Mouse (Mus musculus) mammary gland, adult 2 months (tissue): ENCODE results near the gene Usf1. TPM values are rescaled to one million over a fixed set of nuclear protein-coding genes. Genes with fewer than 3 reads are reported as not detected.

Experiments used
- polyA plus RNA-seq: library from polyadenylated mRNA; depleted of rRNA; stranded (reverse); fragments of >200 nt; gene quantifications from 2 replicates; pipeline ENCODE4 v1.2.3, GENCODE M21; 2012; ENCODE audit warnings: low replicate concordance; rRNA removed

Gene Usf1
- 90.8 and 91.2 TPM in 2 replicates for polyA plus RNA-seq

DNA sequence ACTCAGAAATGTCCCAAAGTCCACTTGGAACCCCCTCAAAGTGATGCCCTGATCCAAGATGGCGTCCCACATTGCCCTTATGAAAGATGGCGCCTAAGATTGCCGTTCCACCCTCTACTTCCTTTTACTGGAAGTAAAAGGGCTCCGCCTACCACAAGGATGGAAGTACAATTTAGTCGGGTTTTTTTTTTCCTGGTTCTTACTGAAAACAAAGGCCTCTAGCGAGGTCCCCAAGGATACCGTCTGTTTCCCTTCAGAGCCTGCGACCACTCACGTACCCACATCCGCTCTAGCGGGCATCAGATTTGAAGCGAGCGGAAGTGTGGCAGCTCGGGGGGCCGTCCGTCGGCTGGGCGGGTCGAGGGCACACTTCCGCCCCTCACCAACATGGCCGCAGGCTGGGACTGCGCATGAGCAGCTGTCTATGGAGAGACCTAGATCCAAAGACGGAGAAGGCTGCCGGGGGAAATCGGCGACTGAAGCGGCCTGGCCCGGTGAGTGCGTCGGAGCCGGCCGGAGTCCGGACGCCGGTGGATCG is at the start of gene Usf1:
TSS of gene Usf1 (plus strand) at position 367 of the 538 bp plus-strand sequence.

DNA sequence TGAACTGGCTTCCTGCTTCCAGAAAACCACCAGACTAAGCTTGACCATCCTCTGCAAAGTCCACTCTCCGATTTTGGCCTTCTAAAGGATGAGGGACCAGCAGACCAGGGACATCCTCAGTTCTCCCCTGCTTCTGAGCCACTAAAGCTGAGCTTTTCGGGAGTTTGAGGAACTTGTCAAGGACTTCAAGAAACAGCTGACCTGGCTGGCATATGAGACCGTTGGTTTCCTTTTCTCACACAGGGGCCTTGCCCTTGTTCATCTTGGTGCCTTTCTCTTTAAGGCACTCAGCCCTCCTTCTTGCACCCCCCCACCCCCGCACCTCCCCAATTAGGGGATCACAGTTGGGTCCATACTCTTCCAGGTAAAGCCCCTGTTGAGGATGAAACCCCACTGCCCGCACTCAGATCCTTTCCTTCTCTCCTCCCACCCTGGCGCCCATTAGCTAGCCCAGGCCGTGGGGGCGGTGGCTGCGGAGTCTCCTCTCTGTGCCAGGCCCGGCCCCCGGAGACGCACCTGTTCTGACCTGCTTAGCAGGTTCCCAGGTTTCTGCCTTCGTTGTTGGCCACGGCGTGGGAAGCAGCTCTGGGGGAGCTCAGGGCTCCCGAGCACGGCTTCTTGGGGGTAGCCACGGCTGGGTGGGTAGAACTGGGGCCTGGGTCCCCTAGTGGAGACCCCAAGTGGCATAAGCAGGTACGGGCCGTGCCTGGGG is 41.1 kb upstream of the Usf1 start, which contains the start of gene Nectin4:
TSS of gene Nectin4 (plus strand) at position 255 of the 712 bp plus-strand sequence.

DNA sequence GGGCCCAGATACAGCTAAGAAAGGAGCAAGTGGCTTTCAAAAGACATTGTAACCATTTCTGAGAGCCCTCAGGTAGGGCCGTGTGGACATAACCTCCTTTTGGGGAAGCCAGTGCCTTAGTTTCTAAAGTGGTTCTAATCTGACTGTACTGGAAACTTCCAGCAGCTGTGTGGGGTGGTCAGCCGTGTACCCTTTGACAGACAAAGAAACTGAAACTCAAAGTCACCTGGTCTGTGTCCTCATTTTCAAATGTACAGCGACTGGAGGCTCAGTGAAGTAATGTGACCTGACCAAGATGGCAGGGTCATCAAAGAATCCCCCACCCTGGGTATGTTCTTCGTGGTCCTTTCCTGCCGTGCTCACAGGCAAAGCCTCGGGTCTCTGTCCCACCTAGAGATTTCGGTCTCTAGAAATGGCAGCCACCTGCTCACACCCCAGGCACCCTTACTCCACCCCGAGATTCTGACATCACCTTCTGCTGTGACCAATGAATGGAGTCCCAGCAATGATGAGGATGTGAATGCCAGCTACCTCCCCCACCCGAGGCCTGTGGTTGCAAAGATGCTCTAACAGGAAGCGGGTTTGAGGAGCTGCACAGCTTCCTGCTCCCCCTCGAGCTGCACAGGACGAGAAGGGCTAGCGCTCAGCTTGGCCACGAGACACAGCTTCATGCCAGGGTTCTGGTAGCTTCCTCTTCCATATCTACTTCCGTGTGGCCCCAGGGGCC is 22.6 kb upstream of the Usf1 start, which contains the start of gene Arhgap30:
TSS of gene Arhgap30 (plus strand) at position 579 of the 727 bp plus-strand sequence.

DNA sequence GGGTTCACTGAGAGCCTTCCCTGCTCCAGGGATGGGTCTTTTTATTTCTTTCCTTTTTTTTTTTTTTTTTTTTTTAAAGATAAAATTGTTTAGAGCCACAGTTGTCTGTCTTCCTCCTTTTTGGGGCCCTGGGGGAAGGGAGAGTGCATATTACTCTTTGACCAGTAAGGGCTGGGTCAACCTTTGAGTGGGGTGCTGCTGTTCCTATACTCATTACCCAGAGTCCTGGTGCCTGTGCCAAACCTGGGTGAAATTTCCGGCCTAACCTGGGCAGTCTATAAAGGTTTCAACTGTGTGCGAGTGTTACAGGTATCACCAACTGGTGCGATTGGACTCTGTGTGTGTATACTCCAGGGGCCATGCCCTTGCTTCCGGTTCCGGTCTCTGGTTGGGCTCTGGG is 7.5 kb downstream of the Usf1 start, which contains the start of gene Tstd1:
TSS of gene Tstd1 (plus strand) at position 213 of the 400 bp plus-strand sequence.

DNA sequence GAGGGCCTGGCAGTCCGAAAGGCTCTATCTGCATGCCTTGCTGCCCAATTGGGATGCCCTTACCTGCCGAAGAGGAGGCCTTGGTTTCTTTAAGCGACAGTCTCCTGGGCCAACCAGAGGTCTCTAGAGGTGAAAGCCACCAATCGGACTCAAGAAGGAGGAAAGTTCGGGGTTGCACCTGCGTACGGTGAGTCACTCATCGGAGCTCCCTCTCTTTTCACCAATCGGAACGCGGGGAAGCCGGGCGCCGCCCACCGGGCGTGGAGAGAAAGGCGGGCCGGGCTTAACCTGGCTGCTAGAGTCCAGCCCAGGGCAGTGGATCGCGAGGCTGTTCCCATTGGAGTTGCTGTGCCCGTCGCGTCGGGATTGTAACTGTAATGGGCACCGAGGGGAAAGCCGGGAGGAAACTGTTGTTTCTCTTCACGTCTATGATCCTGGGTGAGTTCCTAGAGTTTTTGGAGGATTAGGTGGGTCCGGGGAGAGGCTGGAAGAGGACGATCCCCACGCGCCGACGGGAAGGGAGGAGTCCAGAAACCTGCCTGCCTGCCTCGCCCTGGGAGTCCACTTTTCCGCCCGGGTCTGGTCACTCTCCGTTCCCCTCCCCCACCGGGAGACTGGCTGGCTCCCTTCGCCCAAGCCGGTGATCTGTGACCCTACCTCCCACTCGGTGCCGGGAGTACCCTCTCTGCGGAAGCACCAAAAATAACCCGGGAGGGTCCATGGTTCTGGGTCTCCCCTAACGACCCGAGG is 26.3 kb downstream of the Usf1 start, which contains the start of gene F11r:
TSS of gene F11r (plus strand) at position 272 of the 750 bp plus-strand sequence.

Other genes starting within 250 kb of the Usf1 start
- 5.2 and 13.0 TPM in 2 replicates for gene Pcp4l1, start 215.0 kb upstream of the Usf1 start, polyA plus RNA-seq
- 0.30 TPM in 1 of 2 replicates, not detected in the other for gene Nr1i3, start 197.3 kb upstream of the Usf1 start, polyA plus RNA-seq
- gene Tomm40l, start 188.8 kb upstream of the Usf1 start, polyA plus RNA-seq = 37.7 and 47.3 TPM in 2 replicates
- gene Apoa2, start 186.3 kb upstream of the Usf1 start, polyA plus RNA-seq = 1.3 and 87.4 TPM in 2 replicates
- gene Fcer1g, start 176.9 kb upstream of the Usf1 start, polyA plus RNA-seq = 178 and 219 TPM in 2 replicates
- 4.9 and 7.1 TPM in 2 replicates for gene Adamts4, start 160.9 kb upstream of the Usf1 start, polyA plus RNA-seq
- 124 and 262 TPM in 2 replicates for gene Ndufs2, start 159.9 kb upstream of the Usf1 start, polyA plus RNA-seq
- gene B4galt3, start 141.0 kb upstream of the Usf1 start, polyA plus RNA-seq = 67.0 and 79.3 TPM in 2 replicates
- 51.7 and 64.2 TPM in 2 replicates for gene Ppox, start 130.1 kb upstream of the Usf1 start, polyA plus RNA-seq
- 53.9 and 55.7 TPM in 2 replicates for gene Usp21, start 123.3 kb upstream of the Usf1 start, polyA plus RNA-seq
- 15.9 and 23.3 TPM in 2 replicates for gene Ufc1, start 116.3 kb upstream of the Usf1 start, polyA plus RNA-seq
- gene Dedd, start 82.2 kb upstream of the Usf1 start, polyA plus RNA-seq = 33.8 and 37.4 TPM in 2 replicates
- 55.1 and 59.6 TPM in 2 replicates for gene Nit1, start 65.7 kb upstream of the Usf1 start, polyA plus RNA-seq
- gene Pfdn2, start 65.6 kb upstream of the Usf1 start, polyA plus RNA-seq = 4.9 and 12.0 TPM in 2 replicates
- gene Klhdc9, start 50.5 kb upstream of the Usf1 start, polyA plus RNA-seq = 0.57 and 0.85 TPM in 2 replicates
- gene Nectin4, start 41.2 kb upstream of the Usf1 start, polyA plus RNA-seq = 11.0 and 17.5 TPM in 2 replicates
- 25.7 and 38.8 TPM in 2 replicates for gene Arhgap30, start 22.4 kb upstream of the Usf1 start, polyA plus RNA-seq
- gene Tstd1, start 7.6 kb downstream of the Usf1 start, polyA plus RNA-seq = 1.5 and 3.1 TPM in 2 replicates
- gene F11r, start 26.2 kb downstream of the Usf1 start, polyA plus RNA-seq = 34.4 and 58.0 TPM in 2 replicates
- 1.8 and 4.2 TPM in 2 replicates for gene Alyref2, start 92.2 kb downstream of the Usf1 start, polyA plus RNA-seq
- gene Itln1, start 124.0 kb downstream of the Usf1 start, polyA plus RNA-seq = 0.27 TPM in 1 of 2 replicates, not detected in the other
- 1.1 and 2.3 TPM in 2 replicates for gene Cd244a, start 147.9 kb downstream of the Usf1 start, polyA plus RNA-seq
- gene Ly9, start 196.1 kb downstream of the Usf1 start, polyA plus RNA-seq = 11.6 and 13.6 TPM in 2 replicates
- 3.8 and 6.4 TPM in 2 replicates for gene Slamf7, start 241.7 kb downstream of the Usf1 start, polyA plus RNA-seq